Mouse (Mus musculus) hindbrain, postnatal 0 days (tissue): ENCODE data around the gene Cend1. TPM values are rescaled to one million over a fixed set of nuclear protein-coding genes. Genes with fewer than 3 reads are reported as not detected.

Experiments
- ATAC-seq: fragments of 200-750 bp; cut with Nextera tagmentation; 2 replicates; pipeline ENCODE4 v1.8.0; 2017; ENCODE audit warnings: mild to moderate bottlenecking, moderate TSS enrichment, moderate library complexity
- DNase-seq: peaks from one replicate; pipeline ENCODE4 v3.0.0-alpha.2; 2015; ENCODE audit warnings: low spot score
- H3K27ac ChIP-seq: fragments of 300-500 bp; sonication (generic); 2 replicates; pipeline ENCODE4 v1.5.1; 2014; ENCODE audit warnings: mild to moderate bottlenecking
- H3K27me3 ChIP-seq: fragments of 300-500 bp; sonication (generic); 2 replicates; pipeline ENCODE4 v1.6.1; 2014; ENCODE audit warnings: low read length, mixed read lengths; ENCODE audit not compliant: insufficient read depth
- H3K36me3 ChIP-seq: fragments of 300-500 bp; sonication (generic); 2 replicates; pipeline ENCODE4 v1.6.1; 2014; ENCODE audit warnings: low read length, mixed read lengths; ENCODE audit not compliant: insufficient read depth
- H3K4me1 ChIP-seq: fragments of 300-500 bp; sonication (generic); 2 replicates; pipeline ENCODE4 v1.6.1; 2014; ENCODE audit warnings: antibody characterized with exemption, low read length, mixed read lengths; ENCODE audit not compliant: insufficient read depth
- H3K4me2 ChIP-seq: fragments of 300-500 bp; sonication (generic); 2 replicates; pipeline ENCODE4 v1.6.1; 2014; ENCODE audit warnings: low read depth, mild to moderate bottlenecking, low read length, moderate library complexity, mixed read lengths
- H3K4me3 ChIP-seq: fragments of 300-500 bp; sonication (generic); 2 replicates; pipeline ENCODE4 v1.5.1; 2014; ENCODE audit warnings: low read length
- H3K9ac ChIP-seq: fragments of 300-500 bp; sonication (generic); replicated peaks from 2 replicates; pipeline ENCODE4 v1.6.1; 2014; ENCODE audit warnings: mild to moderate bottlenecking, low read length, moderate library complexity, mixed read lengths
- H3K9me3 ChIP-seq: fragments of 300-500 bp; sonication (generic); 2 replicates; pipeline ENCODE4 v1.6.1; 2016; ENCODE audit warnings: low read length, mixed read lengths
- CTCF ChIP-seq: IDR thresholded peaks from 2 replicates; pipeline ENCODE4 v1.5.1; 2016; ENCODE audit warnings: antibody characterized with exemption, control low read depth, low read depth
- WGBS: fragments of 180-500 bp; shearing (Covaris S2); extraction: QIAGEN DNeasy Blood & Tissue Kit; methylation state at CpG from one replicate; pipeline ENCODE4 v1.1.7; 2014; 5-methylcytosine and 5-hydroxymethylcytosine counted together
- polyA plus RNA-seq: library from polyadenylated mRNA; unstranded; fragments of >200 nt; fragmentation: Nextera tagmentation; extraction: Ambion mirVana; gene quantifications from 2 replicates; pipeline ENCODE4 v1.2.1, GENCODE M21; 2015
- total RNA-seq: library from RNA; depleted of rRNA; stranded (reverse); fragments of >200 nt; gene quantifications from 2 replicates; pipeline ENCODE4 v1.2.3, GENCODE M21; 2014

Cend1 gene
- total and polyA plus RNA-seq, 2 experiments from 2014 or later, result 246 to 255 TPM

DNA sequence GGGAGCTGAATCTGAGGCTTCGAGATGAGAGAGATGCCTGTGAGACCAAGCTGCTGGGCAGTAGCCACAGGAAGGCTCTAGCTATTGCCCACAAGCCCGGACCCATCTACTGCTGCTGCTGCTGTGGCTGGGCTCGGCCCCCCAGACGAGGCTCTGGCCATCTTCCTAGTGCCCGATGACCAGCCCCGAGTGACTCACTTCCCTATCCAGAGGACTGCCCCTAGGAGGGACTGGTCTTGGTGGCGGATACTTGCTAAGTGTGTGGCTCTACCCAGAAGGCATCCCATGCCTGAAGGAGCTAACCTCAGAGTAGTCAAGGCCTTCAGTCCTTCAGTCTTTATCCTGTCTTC lies 36.7 kb upstream of the Cend1 start:
- peaks cover 24% of the 10 kb centered on the region for H3K27me3 ChIP-seq
- H3K4me2 ChIP-seq, result no peak overlapping the region
- no peak for TF ChIP-seq CTCF
- no peak overlapping the region for H3K4me3 ChIP-seq
- no peaks in the 10 kb centered on the region for H3K36me3 ChIP-seq
- ATAC-seq (no peak), DNase-seq (no peak)
- 81% methylated on average over 7 of the region's 7 CpGs for WGBS
- H3K9me3 ChIP-seq, result no peaks in the 10 kb centered on the region
- peaks cover 20% of the 10 kb centered on the region; the same call in 1 of the 2 replicates for H3K4me1 ChIP-seq
- no peak overlapping the region for H3K9ac ChIP-seq
- no peak overlapping the region for H3K27ac ChIP-seq

DNA sequence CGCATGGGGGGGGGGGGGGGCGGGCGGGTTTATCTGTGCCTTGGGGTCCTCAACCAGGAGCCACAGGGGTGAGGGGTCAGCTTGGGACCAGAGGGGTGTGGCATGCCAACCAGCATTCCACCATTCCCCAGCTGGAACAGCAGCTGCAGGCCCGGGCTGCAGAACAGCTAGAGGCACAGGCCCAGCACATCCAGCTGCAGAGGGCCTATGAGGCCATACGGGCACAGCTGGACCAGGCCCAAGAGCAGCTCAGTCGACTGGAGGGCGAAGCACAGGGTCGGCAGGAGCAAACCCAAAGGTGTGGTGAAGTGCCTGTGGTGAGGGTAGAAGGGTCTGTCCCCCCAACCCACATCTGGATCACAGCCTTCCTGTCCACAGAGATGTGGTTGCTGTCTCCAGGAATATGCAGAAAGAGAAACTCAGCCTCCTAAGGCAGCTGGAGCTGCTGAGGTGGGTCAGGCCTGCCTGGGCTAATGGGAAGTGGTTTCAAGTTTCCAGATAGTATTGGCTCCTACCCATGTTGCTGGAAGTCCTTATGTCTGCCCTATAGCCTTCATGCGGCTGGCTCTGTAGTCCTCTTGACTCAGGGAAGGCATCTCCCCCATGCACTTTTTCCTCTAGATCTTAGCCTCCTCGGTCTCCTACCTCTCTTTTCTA lies 36.2 kb upstream of the Cend1 start:
- Histone ChIP-seq H3K4me2 (no peak overlapping the region), H3K4me3 (no peak overlapping the region), H3K27ac (no peak overlapping the region), H3K27me3 (peaks cover 29% of the 10 kb centered on the region), H3K9ac (no peak overlapping the region), H3K36me3 (no peaks in the 10 kb centered on the region), H3K4me1 (peaks cover 20% of the 10 kb centered on the region; the same call in 1 of the 2 replicates), H3K9me3 (no peaks in the 10 kb centered on the region)
- no peak for DNase-seq
- no peak for ATAC-seq
- TF ChIP-seq CTCF, result no peak
- 43% methylated on average over 8 of the region's 10 CpGs for WGBS

DNA sequence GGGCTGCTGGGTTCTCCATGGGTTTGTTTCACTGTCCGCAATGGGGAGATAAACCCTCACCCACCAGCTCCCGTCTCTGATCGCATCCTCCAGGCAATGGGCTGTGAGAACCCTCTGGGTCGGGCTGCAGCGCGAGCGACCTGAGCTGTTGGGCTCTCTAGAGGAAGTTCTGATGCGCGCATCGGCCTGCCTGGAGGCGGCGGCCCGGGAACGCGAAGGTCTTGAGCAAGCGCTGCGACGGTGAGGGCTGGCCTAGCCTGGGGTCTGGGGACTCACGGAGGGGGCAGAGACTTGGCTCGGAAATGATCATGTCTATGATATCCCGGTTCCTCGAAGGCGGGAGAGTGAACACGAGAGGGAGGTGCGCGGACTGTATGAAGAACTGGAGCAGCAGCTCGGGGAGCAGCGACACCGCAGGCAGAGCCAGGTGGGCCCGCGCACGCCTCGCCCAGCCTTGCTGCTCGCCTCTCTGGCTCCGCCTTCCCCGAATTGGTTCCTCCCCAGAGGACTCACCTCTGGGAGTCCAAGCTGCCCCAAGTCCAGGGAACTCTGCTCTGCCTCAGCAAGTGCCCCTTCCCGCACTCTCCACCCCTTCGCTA lies 35.4 kb upstream of the Cend1 start:
- WGBS, result 5% methylated on average over 38 of the region's 38 CpGs
- Histone ChIP-seq H3K9ac (no peak overlapping the region), H3K27me3 (peaks cover 29% of the 10 kb centered on the region), H3K4me3 (peak overlapping the region; percentile 11; the same call in 1 of the 2 replicates), H3K36me3 (0 out of 2 replicates have a peak, but pooled peaks cover 1% of the 10 kb centered on the region), H3K4me2 (peak overlapping the region; percentile 32), H3K27ac (no peak overlapping the region), H3K9me3 (no peaks in the 10 kb centered on the region), H3K4me1 (peaks cover 19% of the 10 kb centered on the region; the same call in 1 of the 2 replicates)
- DNase-seq (no peak), ATAC-seq (no peak)
- TF ChIP-seq CTCF, result no peak

DNA sequence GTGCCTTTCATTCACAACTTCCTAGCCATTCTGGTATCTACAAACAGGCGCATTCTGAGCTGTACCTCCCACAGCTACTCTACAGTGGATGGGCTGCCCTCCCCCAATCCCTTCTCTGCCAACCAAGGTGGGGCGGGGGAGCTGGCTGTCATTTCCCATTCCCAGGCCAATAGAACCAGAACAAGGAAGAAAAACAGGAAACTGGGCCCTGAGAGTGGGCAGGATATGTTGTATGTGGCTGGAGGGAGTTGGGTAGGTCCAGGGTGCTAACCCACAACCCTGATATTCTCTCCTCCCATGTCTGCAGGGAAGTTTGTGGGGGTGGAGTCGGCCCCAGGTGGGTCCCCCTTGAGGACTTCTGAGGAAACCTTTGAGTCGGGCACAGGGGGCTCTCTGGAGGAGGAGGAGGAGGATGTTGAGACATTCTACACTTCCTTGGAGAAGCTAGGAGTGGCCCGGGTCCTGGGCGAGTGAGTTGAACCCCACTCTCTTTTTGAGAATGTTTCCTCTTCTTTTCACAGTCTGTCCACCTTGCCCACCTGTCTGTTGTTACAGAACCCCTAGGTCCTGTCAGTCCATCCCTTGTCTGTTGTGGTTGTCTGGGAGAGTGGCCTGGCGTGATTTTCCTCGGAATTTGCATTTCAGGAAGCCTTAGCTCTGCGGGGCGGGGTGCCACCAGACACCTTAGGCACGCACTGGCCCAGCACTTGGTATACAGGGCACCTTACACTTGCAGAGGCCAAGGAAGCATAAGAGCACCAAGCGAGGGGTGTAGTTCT lies 34.7 kb upstream of the Cend1 start:
- Histone ChIP-seq H3K9me3 (no peaks in the 10 kb centered on the region), H3K27me3 (peaks cover 29% of the 10 kb centered on the region), H3K4me3 (no peak overlapping the region), H3K4me2 (no peak overlapping the region), H3K27ac (no peak overlapping the region), H3K4me1 (peaks cover 12% of the 10 kb centered on the region; the same call in 1 of the 2 replicates), H3K9ac (no peak overlapping the region), H3K36me3 (0 out of 2 replicates have a peak, but pooled peaks cover 4% of the 10 kb centered on the region)
- TF ChIP-seq CTCF, result no peak
- 27% methylated on average over 12 of the region's 12 CpGs for WGBS
- ATAC-seq (no peak), DNase-seq (no peak)

DNA sequence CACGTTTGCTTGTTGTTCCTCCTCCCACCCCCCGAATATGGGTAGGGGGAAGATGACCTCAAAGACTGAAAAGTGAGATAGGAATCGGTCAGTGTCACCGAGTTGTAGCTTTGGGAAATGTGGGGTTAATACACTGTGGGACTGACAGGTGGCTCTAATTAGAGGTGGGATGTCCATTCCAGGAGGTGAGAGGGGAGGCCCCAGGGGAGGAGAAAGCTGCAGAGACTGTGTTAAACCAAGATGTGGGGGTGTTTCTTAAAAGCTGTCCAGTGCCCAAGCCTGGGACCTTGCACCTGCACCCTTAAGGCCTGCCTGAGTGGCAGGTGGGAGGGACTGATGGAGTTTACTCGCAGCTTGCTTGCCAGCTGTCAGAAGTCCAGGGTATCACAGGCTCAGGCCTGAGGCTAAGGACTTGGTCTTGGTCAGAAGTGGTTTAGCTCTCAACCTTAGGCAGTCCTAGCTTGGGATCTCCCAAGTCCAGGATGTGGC lies 33.1 kb upstream of the Cend1 start:
- Histone ChIP-seq H3K9me3 (no peaks in the 10 kb centered on the region), H3K27ac (no peak overlapping the region), H3K9ac (peak overlapping the region; percentile 46; the same call in 1 of the 2 replicates), H3K4me2 (peak overlapping the region; percentile 69), H3K4me3 (no peak overlapping the region), H3K4me1 (no peaks in the 10 kb centered on the region; the same call in 1 of the 2 replicates), H3K27me3 (peaks cover 29% of the 10 kb centered on the region), H3K36me3 (0 out of 2 replicates have a peak, but pooled peaks cover 4% of the 10 kb centered on the region)
- ATAC-seq (no peak), DNase-seq (no peak)
- TF ChIP-seq CTCF, result no peak
- 20% methylated on average over 5 of the region's 5 CpGs for WGBS

- H3K9me3 ChIP-seq, result no peaks in the 10 kb centered on the region
- H3K27me3 ChIP-seq, result peaks cover 29% of the 10 kb centered on the region
- peak overlapping the region; percentile 69 for H3K4me2 ChIP-seq
- H3K4me1 ChIP-seq, result no peaks in the 10 kb centered on the region; the same call in 1 of the 2 replicates
- no peak for TF ChIP-seq CTCF
- no peak for ATAC-seq
- no peak overlapping the region for H3K27ac ChIP-seq
- H3K9ac ChIP-seq, result peak overlapping the region; percentile 46; the same call in 1 of the 2 replicates
- DNase-seq, result no peak
- WGBS, result 2% methylated on average over 57 of the region's 59 CpGs
- H3K36me3 ChIP-seq, result 0 out of 2 replicates have a peak, but pooled peaks cover 4% of the 10 kb centered on the region
- H3K4me3 ChIP-seq, result peak overlapping the region; percentile 37
Measured at GRCm38 (mm10) chr7:141461521-141462332, 32.4 kb upstream of the Cend1 start.
